Mouse (Mus musculus) midbrain, embryonic 10.5 days (tissue): ENCODE measurements around the gene Klhl6. TPM values are rescaled to one million over a fixed set of nuclear protein-coding genes. Genes with fewer than 3 reads are reported as not detected.
"Not testable (repeated sequence)": the region's sequence is repeated elsewhere in the genome, so short reads cannot be mapped to it uniquely, and the experiment has no call there.

Source experiments
- DNase-seq: peaks from one replicate; pipeline ENCODE4 v3.0.0-alpha.2; 2017; ENCODE audit warnings: low spot score
- H3K27ac ChIP-seq: fragments of 300-500 bp; sonication (generic); replicated peaks from 2 replicates; pipeline ENCODE4 v1.5.1; 2016; ENCODE audit warnings: mild to moderate bottlenecking
- H3K27me3 ChIP-seq: fragments of 300-500 bp; sonication (generic); 2 replicates; pipeline ENCODE4 v1.6.1; 2016; ENCODE audit warnings: low read depth, mild to moderate bottlenecking; ENCODE audit not compliant: poor library complexity, severe bottlenecking
- H3K36me3 ChIP-seq: fragments of 300-500 bp; sonication (generic); 2 replicates; pipeline ENCODE4 v1.6.1; 2016; ENCODE audit warnings: mild to moderate bottlenecking, moderate library complexity
- H3K4me1 ChIP-seq: fragments of 300-500 bp; sonication (generic); 2 replicates; pipeline ENCODE4 v1.6.1; 2016
- H3K4me3 ChIP-seq: fragments of 300-500 bp; sonication (generic); 2 replicates; pipeline ENCODE4 v1.5.1; 2016; ENCODE audit warnings: mild to moderate bottlenecking, moderate library complexity
- H3K9me3 ChIP-seq: fragments of 300-500 bp; sonication (generic); replicated peaks from 2 replicates; pipeline ENCODE4 v1.6.1; 2016; ENCODE audit warnings: mild to moderate bottlenecking
- WGBS: fragments of 180-500 bp; shearing (Covaris S2); methylation state at CpG from one replicate; pipeline ENCODE4 v1.1.7; 2016; 5-methylcytosine and 5-hydroxymethylcytosine counted together
- polyA plus RNA-seq: library from polyadenylated mRNA; unstranded; fragments of >200 nt; fragmentation: Nextera tagmentation; extraction: Ambion mirVana; gene quantifications from 2 replicates; pipeline ENCODE4 v1.2.1, GENCODE M21; 2016

The Klhl6 gene
- 8.7 and 10.3 TPM in 2 replicates for polyA plus RNA-seq

GRCm38 (mm10) chr16:19982537-19983257 lies at the start of gene Klhl6:
Gene Klhl6, minus strand, starts transcription at chr16:19983037.
- Histone ChIP-seq H3K27me3 (no peaks in the 10 kb centered on the region), H3K36me3 (no peaks in the 10 kb centered on the region), H3K4me1 (no peaks in the 10 kb centered on the region), H3K9me3 (no peaks in the 10 kb centered on the region), H3K4me3 (no peak within 1 kb of the TSS), H3K27ac (no peak within 1 kb of the TSS)
- 80% methylated on average over 14 of the region's 14 CpGs for WGBS
- no peak for DNase-seq

- not testable (repeated sequence) for H3K27me3 ChIP-seq, DNase-seq, H3K36me3 ChIP-seq, H3K9me3 ChIP-seq, H3K4me3 ChIP-seq, H3K4me1 ChIP-seq, H3K27ac ChIP-seq
- 74% methylated on average over 3 of the region's 4 CpGs for WGBS
Measured at GRCm38 (mm10) chr16:20027241-20027640, 44.4 kb upstream of the Klhl6 start.

GRCm38 (mm10) chr16:20022821-20023220 lies 40.0 kb upstream of the Klhl6 start:
- no peak for DNase-seq
- Histone ChIP-seq H3K4me1 (no peaks in the 10 kb centered on the region), H3K27me3 (no peaks in the 10 kb centered on the region), H3K4me3 (no peak overlapping the region), H3K9me3 (no peaks in the 10 kb centered on the region), H3K27ac (no peak overlapping the region), H3K36me3 (no peaks in the 10 kb centered on the region)
- WGBS, result 82% methylated on average over 1 of the region's 1 CpGs

GRCm38 (mm10) chr16:20021848-20022247 lies 39.0 kb upstream of the Klhl6 start:
- Histone ChIP-seq H3K27me3 (no peaks in the 10 kb centered on the region), H3K4me3 (no peak overlapping the region), H3K36me3 (no peaks in the 10 kb centered on the region), H3K9me3 (no peaks in the 10 kb centered on the region), H3K27ac (no peak overlapping the region), H3K4me1 (no peaks in the 10 kb centered on the region)
- no peak for DNase-seq
- 82% methylated on average over 2 of the region's 2 CpGs for WGBS

GRCm38 (mm10) chr16:20012647-20013046 lies 29.8 kb upstream of the Klhl6 start:
- H3K9me3 ChIP-seq, result no peaks in the 10 kb centered on the region
- no peaks in the 10 kb centered on the region for H3K27me3 ChIP-seq
- H3K4me1 ChIP-seq, result no peaks in the 10 kb centered on the region
- no peak overlapping the region for H3K27ac ChIP-seq
- no peak overlapping the region for H3K4me3 ChIP-seq
- DNase-seq, result no peak
- H3K36me3 ChIP-seq, result no peaks in the 10 kb centered on the region

- H3K4me1 ChIP-seq, result no peaks in the 10 kb centered on the region
- no peak overlapping the region for H3K4me3 ChIP-seq
- H3K27me3 ChIP-seq, result no peaks in the 10 kb centered on the region
- H3K36me3 ChIP-seq, result no peaks in the 10 kb centered on the region
- WGBS, result 86% methylated on average over 1 of the region's 1 CpGs
- DNase-seq, result no peak
- no peaks in the 10 kb centered on the region for H3K9me3 ChIP-seq
- no peak overlapping the region for H3K27ac ChIP-seq
Measured at GRCm38 (mm10) chr16:20006066-20006465, 23.2 kb upstream of the Klhl6 start.

- not testable (repeated sequence) for H3K27ac ChIP-seq, H3K9me3 ChIP-seq, H3K4me3 ChIP-seq, H3K4me1 ChIP-seq, DNase-seq, H3K27me3 ChIP-seq, H3K36me3 ChIP-seq
- 94% methylated on average over 8 of the region's 8 CpGs for WGBS
Measured at GRCm38 (mm10) chr16:20000286-20000685, 17.4 kb upstream of the Klhl6 start.

GRCm38 (mm10) chr16:19997616-19998015 lies 14.8 kb upstream of the Klhl6 start:
- Histone ChIP-seq H3K4me1 (0 out of 2 replicates have a peak, but pooled peaks cover 3% of the 10 kb centered on the region), H3K27ac (no peak overlapping the region), H3K9me3 (no peaks in the 10 kb centered on the region), H3K27me3 (no peaks in the 10 kb centered on the region), H3K4me3 (no peak overlapping the region), H3K36me3 (no peaks in the 10 kb centered on the region)
- 86% methylated on average over 7 of the region's 7 CpGs for WGBS
- no peak for DNase-seq

GRCm38 (mm10) chr16:19996913-19997312 lies 14.1 kb upstream of the Klhl6 start:
- H3K4me3 ChIP-seq, H3K36me3 ChIP-seq, H3K4me1 ChIP-seq, H3K27ac ChIP-seq, DNase-seq, H3K9me3 ChIP-seq, H3K27me3 ChIP-seq: not testable (repeated sequence)
- WGBS, result 23% methylated on average over 6 of the region's 6 CpGs

GRCm38 (mm10) chr16:19995818-19996217 lies 13.0 kb upstream of the Klhl6 start:
- no peak for DNase-seq
- Histone ChIP-seq H3K9me3 (no peaks in the 10 kb centered on the region), H3K27me3 (no peaks in the 10 kb centered on the region), H3K4me1 (0 out of 2 replicates have a peak, but pooled peaks cover 3% of the 10 kb centered on the region), H3K36me3 (no peaks in the 10 kb centered on the region), H3K27ac (no peak overlapping the region), H3K4me3 (no peak overlapping the region)

GRCm38 (mm10) chr16:19993278-19993677 lies 10.4 kb upstream of the Klhl6 start:
- no peak overlapping the region for H3K27ac ChIP-seq
- no peaks in the 10 kb centered on the region for H3K36me3 ChIP-seq
- H3K9me3 ChIP-seq, result no peaks in the 10 kb centered on the region
- H3K4me3 ChIP-seq, result no peak overlapping the region
- no peak for DNase-seq
- 0 out of 2 replicates have a peak, but pooled peaks cover 3% of the 10 kb centered on the region for H3K4me1 ChIP-seq
- H3K27me3 ChIP-seq, result no peaks in the 10 kb centered on the region
- WGBS, result 84% methylated on average over 3 of the region's 3 CpGs

GRCm38 (mm10) chr16:19990536-19990935 lies 7.7 kb upstream of the Klhl6 start:
- Histone ChIP-seq H3K27me3 (no peaks in the 10 kb centered on the region), H3K4me1 (no peaks in the 10 kb centered on the region), H3K36me3 (no peaks in the 10 kb centered on the region), H3K4me3 (no peak overlapping the region), H3K27ac (no peak overlapping the region), H3K9me3 (no peaks in the 10 kb centered on the region)
- DNase-seq, result no peak

- Histone ChIP-seq H3K27ac (no peak overlapping the region), H3K9me3 (no peaks in the 10 kb centered on the region), H3K4me3 (no peak overlapping the region), H3K4me1 (no peaks in the 10 kb centered on the region), H3K27me3 (no peaks in the 10 kb centered on the region), H3K36me3 (no peaks in the 10 kb centered on the region)
- 88% methylated on average over 2 of the region's 2 CpGs for WGBS
- no peak for DNase-seq
Measured at GRCm38 (mm10) chr16:19987589-19987988, 4.8 kb upstream of the Klhl6 start.
